Mouse (Mus musculus) spleen, adult 2 months (tissue): ENCODE measurements around the gene Cd28. TPM values are rescaled to one million over a fixed set of nuclear protein-coding genes. Genes with fewer than 3 reads are reported as not detected.

Experiments used
- DNase-seq, 2 experiments: peaks; one replicate each; pipeline versions ENCODE4 v3.0.0 to v3.0.0-alpha.2; 2012 to 2021; ENCODE audit warnings: low spot score in 2 of 2, low read depth in 1 of 2
- H3K27ac ChIP-seq: fragments of 200-500 bp; 2 replicates; pipeline ENCODE4 v1.5.1; 2012; ENCODE audit warnings: low read length, inconsistent platforms; ENCODE audit not compliant: insufficient read depth
- H3K27me3 ChIP-seq: fragments of 200-500 bp; 2 replicates; pipeline ENCODE4 v1.6.1; 2012; ENCODE audit warnings: mild to moderate bottlenecking, moderate library complexity, low read length, inconsistent platforms; ENCODE audit not compliant: control insufficient read depth, insufficient read depth
- H3K36me3 ChIP-seq: fragments of 200-500 bp; 2 replicates; pipeline ENCODE4 v1.6.1; 2012; ENCODE audit warnings: mild to moderate bottlenecking, low read length, inconsistent platforms; ENCODE audit not compliant: control insufficient read depth, insufficient read depth
- H3K4me1 ChIP-seq: fragments of 200-500 bp; 2 replicates; pipeline ENCODE4 v1.6.1; 2011; ENCODE audit warnings: inconsistent platforms; ENCODE audit not compliant: control insufficient read depth, insufficient read depth, insufficient read length
- H3K4me3 ChIP-seq: fragments of 200-500 bp; 2 replicates; pipeline ENCODE4 v1.5.1; 2011; ENCODE audit warnings: mild to moderate bottlenecking, inconsistent platforms; ENCODE audit not compliant: insufficient read depth, insufficient read length; ENCODE audit errors: extremely low read depth
- CTCF ChIP-seq: fragments of 200-500 bp; IDR thresholded peaks from 2 replicates; pipeline ENCODE4 v1.5.1; 2011; ENCODE audit warnings: mild to moderate bottlenecking, inconsistent platforms; ENCODE audit not compliant: insufficient read depth, insufficient read length, insufficient replicate concordance; ENCODE audit errors: extremely low read depth
- POLR2A ChIP-seq: fragments of 200-500 bp; IDR thresholded peaks from 2 replicates; pipeline ENCODE4 v1.6.1; 2011; ENCODE audit warnings: low read depth, low read length, inconsistent platforms
- WGBS: fragments of 180-500 bp; shearing (Covaris S2); methylation state at CpG from one replicate; pipeline ENCODE4 v1.1.7; 2018; 5-methylcytosine and 5-hydroxymethylcytosine counted together
- polyA plus RNA-seq: library from polyadenylated mRNA; depleted of rRNA; stranded (reverse); fragments of >200 nt; gene quantifications from 2 replicates; pipeline ENCODE4 v1.2.3, GENCODE M21; 2012

Cd28 gene
- polyA plus RNA-seq, 1 experiment, result 3.6 TPM

GRCm38 (mm10) chr1:60795677-60796205 lies 79.1 kb downstream of the Cd28 start:
- DNase-seq, result no peak
- no peak for TF ChIP-seq POLR2A
- TF ChIP-seq CTCF, result no peak
- Histone ChIP-seq H3K27ac (no peak overlapping the region), H3K27me3 (no peaks in the 10 kb centered on the region), H3K4me1 (peaks cover 6% of the 10 kb centered on the region), H3K4me3 (no peak overlapping the region), H3K36me3 (no peaks in the 10 kb centered on the region)
- 89% methylated on average over 3 of the region's 3 CpGs for WGBS

GRCm38 (mm10) chr1:60799795-60800345 lies 83.3 kb downstream of the Cd28 start:
- H3K4me1 ChIP-seq, result peaks cover 11% of the 10 kb centered on the region
- no peak overlapping the region for H3K27ac ChIP-seq
- 24% methylated on average over 1 of the region's 1 CpGs for WGBS
- H3K27me3 ChIP-seq, result no peaks in the 10 kb centered on the region
- H3K36me3 ChIP-seq, result no peaks in the 10 kb centered on the region
- TF ChIP-seq CTCF, result no peak
- no peak for TF ChIP-seq POLR2A
- DNase-seq, result no peak
- H3K4me3 ChIP-seq, result no peak overlapping the region

DNA sequence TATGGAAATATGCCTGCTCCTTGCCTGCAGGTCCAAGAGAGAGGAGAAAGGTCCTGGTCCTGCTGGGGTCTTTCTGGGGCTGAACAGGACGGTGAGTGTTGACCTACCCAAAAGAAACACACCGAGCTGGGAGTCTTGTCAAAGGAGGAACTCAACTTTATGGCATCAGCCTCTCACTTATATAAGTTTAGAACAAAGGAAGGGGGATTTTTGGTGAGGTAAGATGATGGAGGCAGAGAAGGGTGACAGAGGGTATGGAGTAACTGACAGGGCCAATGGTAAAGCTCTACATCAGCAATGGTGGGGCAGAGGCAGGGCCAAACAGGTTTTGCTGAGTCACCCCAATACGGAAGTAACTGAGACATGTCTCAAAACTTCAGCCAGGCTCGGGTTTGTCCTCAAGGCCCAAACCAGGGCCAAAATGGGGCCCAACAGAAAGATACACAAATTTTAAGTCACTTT lies 84.6 kb downstream of the Cd28 start:
- TF ChIP-seq CTCF (no peak), POLR2A (no peak)
- 86% methylated on average over 4 of the region's 4 CpGs for WGBS
- peaks cover 11% of the 10 kb centered on the region for H3K4me1 ChIP-seq
- H3K27me3 ChIP-seq, result no peaks in the 10 kb centered on the region
- H3K4me3 ChIP-seq, result no peak overlapping the region
- no peak for DNase-seq
- no peaks in the 10 kb centered on the region for H3K36me3 ChIP-seq
- no peak overlapping the region for H3K27ac ChIP-seq

DNA sequence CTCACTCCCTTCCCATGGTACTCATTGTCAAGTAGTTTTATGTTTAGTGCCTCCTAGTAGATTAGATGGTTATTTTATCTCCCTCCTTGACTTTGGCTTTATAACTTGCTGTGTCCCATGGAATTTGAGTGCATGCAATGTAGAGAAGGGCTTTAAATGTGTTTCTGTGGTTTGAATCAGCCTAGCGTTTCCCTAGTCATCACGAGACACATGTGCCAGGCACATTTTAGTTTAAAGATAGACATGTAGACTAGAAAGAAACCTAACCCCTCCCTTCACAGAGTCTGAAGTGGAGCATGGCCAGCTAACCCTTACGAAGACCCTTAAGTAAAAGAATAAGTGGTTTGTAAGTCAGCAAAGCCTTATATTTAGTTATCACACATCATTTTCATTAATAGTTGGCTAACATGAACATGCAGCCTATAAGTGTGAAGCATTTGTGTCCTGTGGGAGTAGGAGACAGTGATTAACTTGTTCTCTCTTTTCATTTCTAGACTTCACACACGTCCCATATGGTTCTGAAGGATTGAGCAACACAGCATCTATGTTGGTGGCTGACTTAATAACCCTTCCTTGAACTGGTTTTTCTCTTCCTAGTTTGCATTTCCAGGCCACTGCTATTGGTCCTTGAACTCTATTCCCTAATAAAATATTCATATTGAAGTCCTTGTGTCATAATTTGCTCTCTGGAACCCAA lies 86.7 kb downstream of the Cd28 start:
- no peak for TF ChIP-seq POLR2A
- no peak for TF ChIP-seq CTCF
- H3K36me3 ChIP-seq, result no peaks in the 10 kb centered on the region
- H3K27me3 ChIP-seq, result no peaks in the 10 kb centered on the region
- 66% methylated on average over 4 of the region's 4 CpGs for WGBS
- no peak overlapping the region for H3K4me3 ChIP-seq
- no peak overlapping the region for H3K27ac ChIP-seq
- H3K4me1 ChIP-seq, result peaks cover 10% of the 10 kb centered on the region
- no peak for DNase-seq

- Histone ChIP-seq H3K27ac (no peak overlapping the region), H3K4me1 (peaks cover 10% of the 10 kb centered on the region), H3K27me3 (no peaks in the 10 kb centered on the region), H3K4me3 (no peak overlapping the region), H3K36me3 (no peaks in the 10 kb centered on the region)
- WGBS, result 72% methylated on average over 6 of the region's 6 CpGs
- DNase-seq, result no peak
- TF ChIP-seq POLR2A, result no peak
- TF ChIP-seq CTCF, result no peak
Observed at GRCm38 (mm10) chr1:60803825-60804696, 87.5 kb downstream of the Cd28 start.

DNA sequence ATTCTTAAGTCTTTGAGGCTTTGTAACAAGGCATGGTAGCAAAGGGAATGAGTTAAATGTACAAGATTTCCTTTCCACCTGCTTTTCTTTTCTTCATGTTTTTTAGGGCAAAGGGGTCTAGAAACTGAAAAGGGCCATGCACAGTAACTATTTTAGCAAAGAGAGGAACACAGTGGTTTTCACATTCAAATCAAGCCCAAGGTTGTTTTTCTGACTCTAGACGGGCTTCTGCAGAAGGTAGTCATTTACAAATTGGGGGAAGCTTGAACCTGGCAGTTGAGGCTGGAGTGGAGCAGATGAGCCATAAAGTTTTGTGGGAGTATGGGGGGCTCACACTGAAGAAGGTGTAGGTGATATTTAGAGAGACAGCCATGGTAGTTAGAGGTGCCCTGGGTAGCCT lies 88.6 kb downstream of the Cd28 start:
- H3K36me3 ChIP-seq, result no peaks in the 10 kb centered on the region
- peaks cover 8% of the 10 kb centered on the region for H3K4me1 ChIP-seq
- 24% methylated on average over 1 of the region's 1 CpGs for WGBS
- H3K27me3 ChIP-seq, result no peaks in the 10 kb centered on the region
- TF ChIP-seq CTCF, result no peak
- DNase-seq, result no peak
- H3K4me3 ChIP-seq, result no peak overlapping the region
- peak overlapping the region; percentile 76 for H3K27ac ChIP-seq
